Mouse (Mus musculus) G1E-ER4 (cell line): ENCODE data around the gene Mrm3. TPM values are rescaled to one million over a fixed set of nuclear protein-coding genes. Genes with fewer than 3 reads are reported as not detected.

Experiments used
- GATA1 ChIP-seq: IDR thresholded peaks from one replicate; pipeline ENCODE4 v1.8.0; 2012; ENCODE audit warnings: low read length, inconsistent platforms
- polyA plus RNA-seq: library from polyadenylated mRNA; stranded (reverse); fragments of >175 nt; gene quantifications from 2 replicates; pipeline ENCODE4 v1.2.3, GENCODE M21; 2012

The Mrm3 gene
- polyA plus RNA-seq: 15.0 and 21.2 TPM in 2 replicates

DNA sequence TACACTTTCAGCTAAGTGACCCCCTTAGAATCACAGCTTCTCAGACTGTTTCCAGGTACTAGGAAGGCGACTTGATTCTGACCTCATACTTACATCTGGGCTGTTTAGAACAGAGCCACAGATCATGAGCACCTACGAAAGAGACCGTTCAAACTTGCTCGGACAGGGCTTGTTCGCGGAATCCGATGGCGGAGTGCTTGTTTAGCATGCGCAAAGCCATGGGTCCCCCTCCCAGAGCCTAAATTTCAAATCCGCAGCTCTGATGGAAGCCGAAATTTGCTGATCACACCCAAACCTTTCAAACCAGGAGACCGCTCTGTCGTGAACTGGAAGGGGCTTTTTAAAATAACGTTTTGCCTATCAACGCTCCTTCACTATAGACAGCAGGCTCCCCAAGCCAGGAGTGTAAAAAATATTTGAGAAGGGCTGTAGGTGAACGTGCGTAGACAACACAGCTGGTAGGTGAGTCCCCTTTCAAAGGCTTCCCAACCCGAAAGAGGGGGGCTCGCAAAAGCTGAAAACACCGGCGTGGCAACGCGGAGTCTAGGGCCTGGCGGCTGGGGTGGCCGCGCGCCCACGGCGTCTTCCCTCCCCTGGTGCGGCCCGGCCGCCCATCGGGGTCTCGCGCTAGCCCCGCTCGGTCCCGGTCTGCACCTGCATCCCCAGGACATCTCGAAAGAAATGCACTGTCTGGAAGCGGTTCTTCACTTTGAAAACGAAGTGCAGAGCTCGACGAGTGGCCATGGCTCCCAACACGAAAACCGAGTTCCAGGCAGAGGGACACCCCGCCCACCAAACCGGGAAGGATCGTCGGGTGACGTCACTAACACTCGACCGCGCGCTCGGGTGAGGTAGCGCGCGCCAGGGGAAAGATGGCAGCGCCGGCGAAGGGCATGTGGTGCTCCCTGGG lies at the start of gene Mrm3, which contains the start of gene Glod4:
Gene Mrm3 (plus strand): TSS at position 815 of the 910 bp plus-strand sequence.
Gene Glod4 (minus strand): TSS at position 825 of the 910 bp plus-strand sequence.
- TF ChIP-seq GATA1: no peak

DNA sequence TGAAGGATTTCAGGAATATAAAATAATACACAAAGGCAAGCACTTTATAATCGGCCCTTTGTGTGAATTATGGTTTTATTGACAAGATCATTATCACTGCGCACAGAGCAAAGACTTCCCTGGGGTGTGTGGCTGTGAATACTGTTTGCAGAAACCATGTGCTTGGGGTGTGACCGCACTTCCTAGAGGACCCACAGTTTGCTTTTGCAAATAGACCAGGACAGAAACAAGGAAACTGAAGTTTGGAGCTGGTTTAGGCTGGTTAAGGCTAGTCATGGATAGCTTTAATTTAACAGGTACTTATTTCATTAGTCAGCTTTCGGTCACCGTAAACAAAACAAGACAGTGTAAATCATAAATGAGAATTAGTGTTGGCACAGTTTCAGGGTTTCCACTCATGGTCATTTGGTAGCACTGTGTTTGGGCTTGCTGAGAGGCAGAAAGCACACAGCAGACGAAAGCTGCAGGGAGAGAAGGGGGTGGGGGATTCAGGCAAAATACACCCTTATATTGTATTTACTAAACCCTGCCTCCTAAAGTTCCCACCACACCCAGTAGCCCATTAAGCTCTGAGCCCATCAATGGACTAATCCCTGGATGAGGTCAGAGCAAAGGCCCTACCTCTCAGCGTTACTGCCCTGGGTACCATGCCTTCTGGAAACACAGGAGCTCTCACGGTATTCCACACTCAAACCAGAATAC lies 47.1 kb upstream of the Mrm3 start:
- TF ChIP-seq GATA1: no peak

DNA sequence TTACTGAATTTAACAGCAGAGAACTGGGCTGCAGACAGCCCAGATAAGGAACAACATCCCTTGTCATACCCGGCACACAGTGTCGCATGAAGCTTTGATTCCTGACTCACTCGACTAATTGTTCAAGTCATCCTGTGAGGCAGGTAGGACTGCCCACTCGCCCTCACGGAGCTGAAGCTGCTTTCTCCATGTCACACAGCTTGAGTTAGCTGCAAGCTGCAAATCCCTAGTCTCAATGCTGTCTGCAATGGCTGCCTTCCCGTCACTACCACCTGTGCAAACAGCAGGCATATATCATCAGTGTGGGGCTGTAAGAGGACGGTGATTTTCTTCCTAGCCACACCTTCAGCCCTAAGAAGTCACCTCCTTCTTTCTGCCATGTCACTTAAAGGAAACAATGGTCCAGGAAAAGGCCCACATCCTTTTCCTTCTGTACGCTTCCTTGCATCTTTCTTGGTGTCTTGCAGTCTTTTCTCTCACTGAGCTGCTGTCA lies 46.5 kb upstream of the Mrm3 start:
- TF ChIP-seq GATA1: no peak

DNA sequence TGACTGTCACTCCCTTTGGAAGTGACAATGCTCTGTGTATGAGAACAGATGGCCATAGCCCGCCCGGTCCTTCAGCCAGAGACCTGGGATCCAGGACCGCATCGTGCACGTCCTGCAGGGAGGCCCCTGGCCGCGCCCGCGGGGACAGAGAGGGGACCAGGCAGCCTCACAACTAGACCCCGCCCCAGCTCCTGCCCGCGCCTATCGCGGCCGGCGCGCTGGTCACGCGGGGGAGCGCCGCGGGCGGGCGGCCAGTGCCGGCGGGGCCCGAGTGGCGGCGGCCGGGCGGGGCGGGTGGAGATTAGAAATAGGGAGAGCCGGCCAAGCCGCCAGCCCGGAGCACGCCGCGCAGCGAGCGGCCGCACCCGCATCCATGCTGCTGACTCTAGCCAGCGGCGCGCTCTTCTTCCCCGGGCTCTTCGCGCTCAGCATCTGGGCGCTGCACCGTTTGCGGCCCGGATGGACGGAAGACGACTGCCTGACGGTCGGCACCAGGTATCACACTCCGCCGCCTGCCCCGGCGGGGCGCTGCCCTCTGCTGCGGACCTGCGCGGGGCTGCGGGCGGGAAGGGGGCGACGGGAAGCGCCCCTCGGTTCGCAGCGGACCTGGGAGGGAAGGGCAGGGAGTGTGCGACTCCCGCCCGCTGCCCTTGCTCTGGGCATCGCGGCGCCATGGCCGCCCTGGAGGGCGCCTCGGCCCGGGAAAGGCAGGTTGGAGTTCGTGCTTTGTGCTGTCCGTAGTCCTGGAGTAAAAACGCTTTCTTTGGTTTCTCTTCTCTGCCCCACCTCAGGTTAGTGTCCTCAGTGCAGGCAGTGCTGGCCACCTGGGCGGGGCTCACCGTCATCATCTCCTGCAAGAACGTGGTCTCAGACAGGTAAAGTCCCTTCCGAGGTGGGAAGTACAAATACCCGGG lies 41.5 kb upstream of the Mrm3 start:
- TF ChIP-seq GATA1: no peak

DNA sequence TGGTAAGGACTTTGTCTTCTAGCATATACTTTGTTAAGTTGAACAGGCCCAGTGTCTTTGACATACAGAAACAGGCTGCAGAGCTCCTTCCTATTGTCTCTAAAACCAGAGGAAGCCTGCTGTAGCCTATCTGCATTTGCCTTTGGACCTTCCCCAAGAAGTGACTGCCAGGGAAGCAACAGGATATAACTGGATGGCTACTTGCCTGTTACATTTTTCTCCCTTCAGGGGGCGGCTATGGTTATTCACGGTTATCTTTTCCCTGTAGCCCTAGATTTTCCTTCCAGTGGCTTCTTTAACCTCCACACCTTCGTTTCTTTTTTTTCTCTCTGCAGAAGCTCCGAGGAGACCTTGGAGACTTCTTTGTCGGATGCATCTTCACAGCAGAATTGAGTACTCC lies 36.7 kb upstream of the Mrm3 start:
- TF ChIP-seq GATA1: no peak

DNA sequence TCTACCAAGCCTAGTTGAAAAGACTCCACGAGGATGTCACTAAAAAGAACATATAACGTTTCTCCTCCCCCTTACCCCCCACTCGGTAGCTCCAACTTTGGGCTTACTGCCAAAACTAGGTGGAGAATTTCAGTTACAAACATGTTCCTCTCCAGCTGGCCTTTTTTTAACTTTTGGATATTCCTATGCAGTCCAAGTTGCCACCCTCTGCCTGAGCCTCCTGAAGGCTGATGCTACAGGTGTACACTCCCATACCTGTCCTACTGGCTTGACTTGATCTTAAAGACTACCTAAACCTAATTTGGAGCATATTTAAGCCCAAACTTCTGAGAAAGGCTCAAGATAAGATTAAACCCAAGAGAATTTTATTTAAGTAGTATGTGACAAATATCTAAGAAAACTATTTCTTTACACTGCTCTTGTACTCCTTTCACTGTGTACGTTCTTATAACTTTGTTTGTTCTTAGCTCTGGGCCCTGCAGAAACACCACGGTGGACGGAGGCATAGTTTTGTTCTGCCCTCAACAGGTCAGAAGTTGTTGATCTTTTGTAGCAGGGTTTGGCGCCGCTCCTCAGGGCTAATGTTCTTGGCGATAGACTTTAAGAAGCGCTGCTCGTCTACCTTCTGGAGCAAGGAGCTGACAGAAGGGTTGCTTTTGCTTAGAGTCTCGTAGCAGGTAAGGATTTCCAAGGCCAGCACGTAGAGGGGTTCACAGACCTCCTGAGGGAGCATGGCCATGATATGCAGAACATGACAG lies 33.1 kb upstream of the Mrm3 start:
- TF ChIP-seq GATA1: no peak

DNA sequence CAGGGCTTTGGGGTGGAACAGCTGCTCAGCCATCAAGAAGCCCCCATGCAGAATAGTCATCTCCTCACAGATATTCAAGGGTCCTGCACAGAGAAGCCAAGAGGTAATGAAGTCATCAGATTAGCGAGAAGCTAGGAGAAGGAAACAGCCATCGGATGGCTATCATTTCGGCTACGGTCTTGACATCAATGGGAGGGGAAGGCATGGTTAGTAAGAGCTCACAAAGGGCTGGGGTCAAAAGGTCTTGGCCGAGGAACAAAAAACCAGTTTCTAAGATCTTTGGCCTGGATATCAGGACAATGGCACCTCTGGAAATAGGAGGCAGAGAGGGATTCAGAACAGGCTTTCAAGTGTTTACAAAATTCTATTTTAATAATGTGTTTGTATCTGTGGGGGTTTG lies 29.7 kb upstream of the Mrm3 start:
- TF ChIP-seq GATA1: no peak

DNA sequence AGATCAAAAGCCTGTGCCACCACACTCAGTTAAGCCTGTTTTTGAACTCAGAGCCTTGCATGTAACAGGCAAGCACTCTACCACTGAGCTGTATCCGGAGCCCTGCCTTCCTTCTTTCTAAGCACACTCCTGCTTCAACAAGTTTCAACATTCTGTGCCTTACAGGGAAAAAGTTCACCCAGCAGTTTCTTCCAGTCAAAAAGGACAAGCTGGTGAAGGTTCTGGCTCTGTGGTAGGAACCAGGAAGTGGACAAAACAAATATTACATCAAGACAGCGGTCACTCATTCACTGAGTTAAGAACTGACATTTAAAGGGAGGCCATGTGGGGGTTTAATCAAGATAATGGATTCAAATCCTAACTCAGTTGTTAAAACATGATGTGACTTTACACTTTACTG lies 28.5 kb upstream of the Mrm3 start:
- TF ChIP-seq GATA1: no peak

DNA sequence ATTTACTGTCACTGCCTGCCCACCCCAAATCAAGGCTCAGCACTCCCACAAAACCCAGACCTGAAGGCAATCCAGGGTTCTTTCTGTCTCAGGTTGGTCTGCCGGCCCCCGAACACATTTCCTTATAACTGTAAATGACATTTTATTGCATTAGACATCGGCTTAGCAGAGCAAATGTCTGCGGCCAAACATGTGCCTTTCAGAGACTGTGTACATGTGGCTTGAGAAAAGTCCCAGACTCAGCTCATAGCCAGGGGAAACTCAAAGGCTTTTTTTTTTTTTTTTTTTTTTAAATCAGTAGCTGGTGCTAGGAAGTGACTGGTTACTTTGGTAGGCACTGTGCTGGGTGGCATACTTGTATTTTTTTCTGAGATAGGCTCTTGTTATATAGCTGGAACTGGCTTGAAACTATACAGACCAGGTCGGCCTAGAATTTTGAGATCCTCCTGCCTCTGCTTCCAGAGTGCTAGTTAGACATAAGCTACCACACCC lies 27.4 kb upstream of the Mrm3 start:
- no peak for TF ChIP-seq GATA1

DNA sequence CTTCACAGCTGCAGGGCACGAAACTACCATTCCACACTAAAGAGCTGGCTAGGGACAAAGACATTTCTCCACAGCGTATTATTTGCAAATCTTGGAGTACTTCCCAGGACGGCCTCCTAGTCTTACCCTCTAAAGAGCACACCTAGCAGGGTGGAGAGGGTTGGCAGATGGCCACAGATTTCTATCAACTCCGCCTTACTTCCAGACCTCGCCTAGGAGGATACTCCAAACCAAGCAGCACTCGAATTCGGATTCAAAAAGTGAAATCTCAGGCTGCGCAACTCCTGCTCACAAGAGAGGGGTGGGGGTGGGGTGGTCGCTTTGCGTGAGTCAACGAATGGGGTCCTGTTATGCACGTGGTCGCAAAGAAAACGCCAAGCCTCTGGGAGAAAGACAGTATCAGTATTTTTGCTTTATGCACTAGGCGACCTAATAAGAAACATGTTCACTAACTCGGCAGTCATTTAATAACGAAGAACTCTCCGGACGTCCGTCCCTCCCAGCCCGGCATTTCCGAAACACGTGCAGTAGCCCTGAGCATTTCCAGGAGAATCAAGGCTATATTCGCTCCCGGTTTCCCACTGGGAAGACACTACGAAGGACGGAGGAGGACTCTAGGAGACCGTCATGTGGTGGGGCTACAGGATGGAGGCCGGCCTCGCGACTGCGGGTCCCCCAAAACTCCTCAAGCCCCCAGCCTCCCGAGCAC lies 26.7 kb upstream of the Mrm3 start:
- TF ChIP-seq GATA1: no peak

DNA sequence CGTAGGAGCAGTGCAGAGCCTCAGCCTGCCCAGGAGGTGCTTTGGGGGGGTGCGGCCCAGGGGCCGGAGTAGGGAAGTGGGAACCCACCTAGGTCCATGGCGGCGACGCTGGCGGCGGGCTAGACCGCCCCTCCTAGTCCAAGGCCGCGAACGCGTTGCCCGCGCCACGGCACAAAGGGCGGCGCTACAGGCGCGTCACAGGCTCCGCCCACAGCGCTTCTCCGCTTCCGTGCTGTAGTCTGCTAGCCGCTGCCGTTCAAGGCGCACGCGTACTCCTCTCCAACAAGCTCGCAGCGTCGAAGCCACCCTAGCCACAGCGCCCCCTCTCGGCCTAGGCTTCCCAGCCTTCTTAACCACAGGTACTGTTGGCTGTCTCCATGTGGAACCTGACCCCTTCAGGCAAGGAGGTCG lies 26.1 kb upstream of the Mrm3 start, which contains the start of the genes Dbil5 and Gemin4:
Gene Dbil5 (plus strand): TSS at position 219 of the 411 bp plus-strand sequence.
Gene Gemin4 (minus strand): TSS at position 275 of the 411 bp plus-strand sequence.
- no peak for TF ChIP-seq GATA1

DNA sequence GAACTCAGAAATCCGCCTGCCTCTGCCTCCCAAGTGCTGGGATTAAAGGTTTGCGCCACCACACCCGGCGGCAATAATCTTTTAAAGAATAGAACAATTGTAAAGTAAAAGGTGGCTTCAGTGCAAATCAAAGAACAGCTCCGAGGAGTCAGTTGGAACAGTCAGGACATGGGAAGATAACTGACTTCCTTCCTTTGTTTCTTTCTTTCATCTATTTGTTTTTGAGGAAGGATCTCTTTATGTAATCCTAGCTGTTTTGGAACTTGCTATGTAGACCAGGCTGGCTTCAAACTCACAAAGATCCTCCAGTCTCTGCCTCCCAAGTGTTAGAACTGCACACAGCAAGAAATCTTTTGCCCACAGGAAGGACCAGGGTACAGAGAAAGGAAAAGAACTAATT lies 18.9 kb upstream of the Mrm3 start:
- TF ChIP-seq GATA1: no peak

DNA sequence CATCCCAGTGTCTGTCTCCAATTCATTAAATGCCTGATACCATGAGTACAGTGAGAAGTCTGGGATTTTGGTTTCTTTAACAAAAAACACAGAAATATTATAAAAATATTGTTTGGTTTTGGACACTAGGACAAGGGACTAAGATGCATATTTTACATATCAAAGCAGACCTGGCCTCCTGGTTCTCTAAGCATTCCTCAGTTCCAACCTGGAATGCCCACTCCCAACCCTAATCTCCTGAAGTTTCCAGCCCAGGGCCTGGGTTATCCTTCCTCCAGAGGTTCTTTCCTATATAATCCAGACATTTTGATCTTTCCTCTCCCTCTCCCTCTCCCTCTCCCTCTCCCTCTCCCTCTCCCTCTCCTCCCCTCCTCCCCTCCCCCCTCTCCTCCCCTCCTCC lies 18.5 kb upstream of the Mrm3 start:
- TF ChIP-seq GATA1: no peak

DNA sequence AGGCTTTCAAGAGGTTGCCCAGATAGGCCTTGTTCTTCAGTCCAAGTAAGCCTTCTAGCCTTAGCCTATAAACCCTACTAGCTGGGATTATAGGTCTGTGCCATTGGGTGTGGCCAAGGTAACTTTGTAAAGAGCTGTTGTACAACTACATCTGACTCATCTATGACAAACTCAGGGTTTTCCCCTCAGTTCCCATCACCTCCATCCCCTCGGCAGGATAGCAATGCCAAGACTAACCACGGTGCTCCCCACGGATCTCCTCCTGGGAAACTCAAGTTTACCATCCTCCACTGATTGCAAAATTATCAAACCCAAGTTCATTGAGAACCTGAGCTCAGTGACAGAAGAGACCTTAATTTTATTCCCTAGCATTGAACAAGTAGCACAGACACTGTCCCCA lies 7.4 kb upstream of the Mrm3 start:
- no peak for TF ChIP-seq GATA1
